Mouse (Mus musculus): Measurements from ENCODE around the gene Mapk1ip1l. TPM values are rescaled to one million over a fixed set of nuclear protein-coding genes. Genes with fewer than 3 reads are reported as not detected.

Mapk1ip1l gene
- polyA plus RNA-seq, 1 experiment from 2014 or later, result 71.7 TPM

GRCm38 (mm10) chr14:47352272-47352671 is 54.2 kb downstream of the Mapk1ip1l start:
- no peak overlapping the region for H3K9ac ChIP-seq (replicated peaks; ENCODE audit: low read length)
- no peaks in the 10 kb centered on the region for H3K4me1 ChIP-seq (ENCODE audit: insufficient read depth, low read length)
- H3K4me3 ChIP-seq (ENCODE audit: low read length), result no peak overlapping the region
- ATAC-seq (ENCODE audit: low FRiP score, low TSS enrichment), result no peak
- no peaks in the 10 kb centered on the region for H3K27me3 ChIP-seq (ENCODE audit: insufficient read depth, low read length)
- 87% methylated on average over 10 of the region's 10 CpGs for WGBS
- H3K4me2 ChIP-seq (replicated peaks; ENCODE audit: low read depth, low read length), result no peak overlapping the region
- H3K36me3 ChIP-seq (ENCODE audit: insufficient read depth, low read length), result no peaks in the 10 kb centered on the region
- no peak overlapping the region for H3K27ac ChIP-seq (ENCODE audit: low read length)
- H3K9me3 ChIP-seq (ENCODE audit: low read length), result no peaks in the 10 kb centered on the region

GRCm38 (mm10) chr14:47353240-47353639 is 55.2 kb downstream of the Mapk1ip1l start:
- no peaks in the 10 kb centered on the region for H3K9me3 ChIP-seq (ENCODE audit: low read length)
- no peak overlapping the region for H3K4me2 ChIP-seq (replicated peaks; ENCODE audit: low read depth, low read length)
- no peak overlapping the region for H3K4me3 ChIP-seq (ENCODE audit: low read length)
- no peak for ATAC-seq (ENCODE audit: low FRiP score, low TSS enrichment)
- H3K36me3 ChIP-seq (ENCODE audit: insufficient read depth, low read length), result no peaks in the 10 kb centered on the region
- 74% methylated on average over 4 of the region's 4 CpGs for WGBS
- no peaks in the 10 kb centered on the region for H3K27me3 ChIP-seq (ENCODE audit: insufficient read depth, low read length)
- H3K27ac ChIP-seq (ENCODE audit: low read length), result no peak overlapping the region
- no peaks in the 10 kb centered on the region for H3K4me1 ChIP-seq (ENCODE audit: insufficient read depth, low read length)
- H3K9ac ChIP-seq (replicated peaks; ENCODE audit: low read length), result no peak overlapping the region

GRCm38 (mm10) chr14:47354111-47354577 is 56.1 kb downstream of the Mapk1ip1l start:
- no peak for ATAC-seq (ENCODE audit: low FRiP score, low TSS enrichment)

GRCm38 (mm10) chr14:47354948-47355347 is 56.9 kb downstream of the Mapk1ip1l start:
- no peaks in the 10 kb centered on the region for H3K9me3 ChIP-seq (ENCODE audit: low read length)
- ATAC-seq (ENCODE audit: low FRiP score, low TSS enrichment), result no peak
- H3K4me1 ChIP-seq (ENCODE audit: insufficient read depth, low read length), result no peaks in the 10 kb centered on the region
- H3K27ac ChIP-seq (ENCODE audit: low read length), result no peak overlapping the region
- no peaks in the 10 kb centered on the region for H3K36me3 ChIP-seq (ENCODE audit: insufficient read depth, low read length)
- H3K4me3 ChIP-seq (ENCODE audit: low read length), result no peak overlapping the region
- H3K9ac ChIP-seq (replicated peaks; ENCODE audit: low read length), result no peak overlapping the region
- H3K27me3 ChIP-seq (ENCODE audit: insufficient read depth, low read length), result no peaks in the 10 kb centered on the region
- H3K4me2 ChIP-seq (replicated peaks; ENCODE audit: low read depth, low read length), result no peak overlapping the region
- WGBS, result 76% methylated on average over 5 of the region's 5 CpGs

More at GRCm38 (mm10) chr14:47354111-47354577, 56.1 kb downstream of the Mapk1ip1l start:
- Histone ChIP-seq H3K4me1 (ENCODE audit: insufficient read depth, low read length) (no peaks in the 10 kb centered on the region), H3K36me3 (ENCODE audit: insufficient read depth, low read length) (no peaks in the 10 kb centered on the region), H3K9me3 (ENCODE audit: low read length) (no peaks in the 10 kb centered on the region), H3K4me3 (ENCODE audit: low read length) (no peak overlapping the region), H3K9ac (replicated peaks; ENCODE audit: low read length) (no peak overlapping the region), H3K27ac (ENCODE audit: low read length) (no peak overlapping the region), H3K27me3 (ENCODE audit: insufficient read depth, low read length) (no peaks in the 10 kb centered on the region), H3K4me2 (replicated peaks; ENCODE audit: low read depth, low read length) (no peak overlapping the region)
- 71% methylated on average over 8 of the region's 8 CpGs for WGBS

- WGBS, result 78% methylated on average over 3 of the region's 3 CpGs
- Histone ChIP-seq H3K9me3 (ENCODE audit: low read length) (no peaks in the 10 kb centered on the region), H3K27ac (ENCODE audit: low read length) (no peak overlapping the region), H3K4me3 (ENCODE audit: low read length) (no peak overlapping the region), H3K4me2 (replicated peaks; ENCODE audit: low read depth, low read length) (no peak overlapping the region), H3K27me3 (ENCODE audit: insufficient read depth, low read length) (no peaks in the 10 kb centered on the region), H3K9ac (replicated peaks; ENCODE audit: low read length) (no peak overlapping the region), H3K4me1 (ENCODE audit: insufficient read depth, low read length) (no peaks in the 10 kb centered on the region), H3K36me3 (ENCODE audit: insufficient read depth, low read length) (no peaks in the 10 kb centered on the region)
- ATAC-seq (ENCODE audit: low FRiP score, low TSS enrichment), result no peak
These were observed 58.6 kb downstream of the Mapk1ip1l start for GRCm38 (mm10) chr14:47356622-47357021.

GRCm38 (mm10) chr14:47359610-47360009 is 61.5 kb downstream of the Mapk1ip1l start:
- Histone ChIP-seq H3K36me3 (ENCODE audit: insufficient read depth, low read length) (no peaks in the 10 kb centered on the region), H3K9ac (replicated peaks; ENCODE audit: low read length) (no peak overlapping the region), H3K27ac (ENCODE audit: low read length) (no peak overlapping the region), H3K4me2 (replicated peaks; ENCODE audit: low read depth, low read length) (no peak overlapping the region), H3K27me3 (ENCODE audit: insufficient read depth, low read length) (no peaks in the 10 kb centered on the region), H3K9me3 (ENCODE audit: low read length) (no peaks in the 10 kb centered on the region), H3K4me1 (ENCODE audit: insufficient read depth, low read length) (peaks cover under 1% of the 10 kb centered on the region; the same call in 1 of the 2 replicates), H3K4me3 (ENCODE audit: low read length) (no peak overlapping the region)
- no peak for ATAC-seq (ENCODE audit: low FRiP score, low TSS enrichment)
- 75% methylated on average over 3 of the region's 3 CpGs for WGBS

- Histone ChIP-seq H3K4me2 (replicated peaks; ENCODE audit: low read depth, low read length) (no peak overlapping the region), H3K4me1 (ENCODE audit: insufficient read depth, low read length) (peaks cover 8% of the 10 kb centered on the region), H3K4me3 (ENCODE audit: low read length) (no peak overlapping the region), H3K9ac (replicated peaks; ENCODE audit: low read length) (no peak overlapping the region), H3K9me3 (ENCODE audit: low read length) (no peaks in the 10 kb centered on the region), H3K27ac (ENCODE audit: low read length) (no peak overlapping the region), H3K27me3 (ENCODE audit: insufficient read depth, low read length) (no peaks in the 10 kb centered on the region), H3K36me3 (ENCODE audit: insufficient read depth, low read length) (no peaks in the 10 kb centered on the region)
- WGBS, result 84% methylated on average over 2 of the region's 2 CpGs
- no peak for ATAC-seq (ENCODE audit: low FRiP score, low TSS enrichment)
These were observed 63.4 kb downstream of the Mapk1ip1l start for GRCm38 (mm10) chr14:47361418-47361817.

- no peak for ATAC-seq (ENCODE audit: low FRiP score, low TSS enrichment)
- Histone ChIP-seq H3K36me3 (ENCODE audit: insufficient read depth, low read length) (no peaks in the 10 kb centered on the region), H3K9ac (replicated peaks; ENCODE audit: low read length) (no peak overlapping the region), H3K4me1 (ENCODE audit: insufficient read depth, low read length) (peaks cover 8% of the 10 kb centered on the region), H3K4me2 (replicated peaks; ENCODE audit: low read depth, low read length) (no peak overlapping the region), H3K4me3 (ENCODE audit: low read length) (no peak overlapping the region), H3K27me3 (ENCODE audit: insufficient read depth, low read length) (no peaks in the 10 kb centered on the region), H3K9me3 (ENCODE audit: low read length) (no peaks in the 10 kb centered on the region), H3K27ac (ENCODE audit: low read length) (no peak overlapping the region)
- WGBS, result 81% methylated on average over 9 of the region's 9 CpGs
These were observed 63.8 kb downstream of the Mapk1ip1l start for GRCm38 (mm10) chr14:47361899-47362298.

- Histone ChIP-seq H3K9me3 (ENCODE audit: low read length) (no peaks in the 10 kb centered on the region), H3K4me2 (replicated peaks; ENCODE audit: low read depth, low read length) (peak overlapping the region; percentile 48), H3K4me3 (ENCODE audit: low read length) (peak overlapping the region; percentile 4; the same call in 1 of the 2 replicates), H3K36me3 (ENCODE audit: insufficient read depth, low read length) (no peaks in the 10 kb centered on the region), H3K27ac (ENCODE audit: low read length) (0 out of 2 replicates have a peak overlapping the region, but pooled peaks have one; percentile 16), H3K27me3 (ENCODE audit: insufficient read depth, low read length) (no peaks in the 10 kb centered on the region), H3K4me1 (ENCODE audit: insufficient read depth, low read length) (peaks cover 8% of the 10 kb centered on the region), H3K9ac (replicated peaks; ENCODE audit: low read length) (no peak overlapping the region)
- ATAC-seq (ENCODE audit: low FRiP score, low TSS enrichment), result peak; percentile 24; the same call in 1 of the 2 replicates
- WGBS, result 30% methylated on average over 21 of the region's 21 CpGs
These were observed 66.8 kb downstream of the Mapk1ip1l start for GRCm38 (mm10) chr14:47364742-47365449.

- 48% methylated on average over 7 of the region's 7 CpGs for WGBS
- Histone ChIP-seq H3K4me1 (ENCODE audit: insufficient read depth, low read length) (peaks cover 8% of the 10 kb centered on the region), H3K9ac (replicated peaks; ENCODE audit: low read length) (no peak overlapping the region), H3K9me3 (ENCODE audit: low read length) (no peaks in the 10 kb centered on the region), H3K36me3 (ENCODE audit: insufficient read depth, low read length) (no peaks in the 10 kb centered on the region), H3K4me2 (replicated peaks; ENCODE audit: low read depth, low read length) (no peak overlapping the region), H3K27ac (ENCODE audit: low read length) (peak overlapping the region; percentile 85), H3K4me3 (ENCODE audit: low read length) (no peak overlapping the region), H3K27me3 (ENCODE audit: insufficient read depth, low read length) (no peaks in the 10 kb centered on the region)
- ATAC-seq (ENCODE audit: low FRiP score, low TSS enrichment), result peak; percentile 52
These were observed 68.8 kb downstream of the Mapk1ip1l start for GRCm38 (mm10) chr14:47366881-47367321.

Data from kidney, embryonic 16.5 days (tissue).